Mouse (Mus musculus) heart, postnatal 0 days (tissue): ENCODE measurements around the gene Slc39a11.

Experiments used
- CTCF ChIP-seq: IDR thresholded peaks from 2 replicates; pipeline ENCODE4 v1.5.1; 2016; ENCODE audit warnings: antibody characterized with exemption, control low read depth, low read depth
- EP300 ChIP-seq: IDR thresholded peaks from 2 replicates; pipeline ENCODE4 v1.6.1; 2016; ENCODE audit warnings: antibody characterized with exemption, low read depth

DNA sequence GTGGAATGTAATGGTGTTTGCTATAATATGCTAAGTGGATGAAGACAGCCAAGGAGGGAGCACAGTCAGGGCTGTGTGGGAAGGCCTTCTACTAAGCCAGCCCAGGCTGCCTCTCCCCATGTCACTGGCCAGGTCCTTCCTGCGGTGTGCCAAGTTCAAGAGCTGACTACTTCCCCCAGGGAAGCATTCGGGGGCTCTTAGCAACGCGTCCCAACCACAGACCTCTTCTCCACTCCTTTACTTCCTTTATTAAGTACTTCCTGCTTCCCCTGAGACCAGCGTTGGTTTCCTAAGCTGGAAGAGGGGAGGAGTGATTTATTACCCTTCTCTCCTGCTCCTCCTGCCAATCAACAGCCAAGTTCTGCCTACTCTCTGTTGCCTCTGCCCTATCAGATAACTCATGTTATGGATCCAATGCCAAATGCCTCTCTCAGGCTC is 315.4 kb downstream of the Slc39a11 start:
- no peak for TF ChIP-seq CTCF
- TF ChIP-seq EP300: no peak
